12 mouse cellular contexts compared by ENCODE assay signal in the genomic region with DNA sequence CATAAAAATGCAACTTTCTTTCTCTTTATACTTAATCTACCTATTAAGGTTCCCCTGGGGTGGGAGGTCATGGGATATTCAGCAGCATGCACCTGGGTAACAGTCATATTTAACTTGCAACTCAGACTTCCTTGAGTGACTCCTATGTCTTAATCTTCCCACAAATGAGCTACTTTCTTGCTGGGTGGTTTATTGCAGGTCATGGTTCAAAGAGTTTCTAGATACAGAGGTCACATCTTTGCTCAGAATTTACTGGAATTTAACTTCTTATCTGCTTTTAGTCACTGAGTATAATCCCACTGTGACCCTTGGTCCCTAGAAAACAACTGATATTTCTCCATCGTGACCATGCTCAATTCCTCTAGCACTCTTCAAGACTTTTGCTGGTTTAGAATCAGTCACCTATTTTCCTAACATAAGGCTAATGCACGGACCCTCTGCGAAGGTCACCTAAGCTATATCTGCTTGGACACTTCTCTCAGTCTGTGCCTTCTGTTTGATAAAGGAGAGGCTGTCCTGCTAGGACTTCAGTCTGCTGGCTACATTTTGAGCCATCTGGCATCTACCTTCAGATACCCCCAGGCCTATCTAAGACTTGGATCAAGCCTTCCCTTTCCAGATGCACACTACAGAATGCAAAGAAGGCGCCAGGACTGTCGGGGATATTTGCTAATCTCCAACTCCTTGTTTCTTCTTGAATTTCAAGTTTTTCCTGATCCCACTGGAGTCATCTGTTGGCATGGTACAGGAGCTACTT.
"Had no signal": no experiment of that assay in that cellular context is flagged by ENCODE, and none has a peak within 500 bp of the region (broad histone marks: within the 10 kb centered on the region; RNA-seq: fewer than 3 reads in every experiment).

No protein-coding gene starts in this region.

- H3K36me3 ChIP-seq: kidney, embryonic 15.5 days; liver, embryonic 13.5 days; stomach, embryonic 15.5 days had no signal

- H3K9me3 ChIP-seq: kidney, embryonic 15.5 days; liver, embryonic 13.5 days; stomach, embryonic 15.5 days had no signal

- H3K4me2 ChIP-seq: kidney, embryonic 15.5 days; liver, embryonic 13.5 days; midbrain, embryonic 11.5 days; stomach, embryonic 15.5 days had no signal

- H3K27ac ChIP-seq: kidney, embryonic 15.5 days; liver, embryonic 13.5 days; stomach, embryonic 15.5 days had no signal

- H3K4me3 ChIP-seq: kidney, embryonic 15.5 days; liver, embryonic 13.5 days; stomach, embryonic 15.5 days had no signal

- H3K9ac ChIP-seq: kidney, embryonic 15.5 days; liver, embryonic 13.5 days; stomach, embryonic 15.5 days had no signal

- H3K27me3 ChIP-seq: kidney, embryonic 15.5 days; liver, embryonic 13.5 days; stomach, embryonic 15.5 days had no signal

- H3K4me1 ChIP-seq: kidney, embryonic 15.5 days; liver, embryonic 13.5 days; stomach, embryonic 15.5 days had no signal

- DNase-seq: kidney, postnatal 10 days; kidney, postnatal 4 days; liver, embryonic 13.5 days; lung, adult 2 months; lung, postnatal 14 days; lung, postnatal 4 days; midbrain, embryonic 14.5 days; spleen, adult 18-20 months; thymus, postnatal 25 days had no signal
